Mouse (Mus musculus) midbrain, embryonic 14.5 days (tissue): Measurements from ENCODE around the gene Fgfr2. TPM values are rescaled to one million over a fixed set of nuclear protein-coding genes. Genes with fewer than 3 reads are reported as not detected.

ENCODE experiments used
- ATAC-seq: fragments of 200-750 bp; cut with Nextera tagmentation; 2 replicates; pipeline ENCODE4 v1.8.0; 2017; ENCODE audit warnings: moderate number of reproducible peaks, moderate library complexity; ENCODE audit not compliant: low FRiP score, low TSS enrichment
- DNase-seq: peaks from one replicate; pipeline ENCODE4 v3.0.0-alpha.2; 2015
- H3K27ac ChIP-seq: fragments of 300-500 bp; sonication (generic); replicated peaks from 2 replicates; pipeline ENCODE4 v1.5.1; 2014; ENCODE audit warnings: mild to moderate bottlenecking, low read depth, low read length, moderate library complexity
- H3K27me3 ChIP-seq: fragments of 300-500 bp; sonication (generic); 2 replicates; pipeline ENCODE4 v1.6.1; 2014; ENCODE audit warnings: low read length, control low read depth, mixed read lengths; ENCODE audit not compliant: control insufficient read depth, insufficient read depth
- H3K36me3 ChIP-seq: fragments of 300-500 bp; sonication (generic); 2 replicates; pipeline ENCODE4 v1.6.1; 2014; ENCODE audit warnings: low read length, control low read depth; ENCODE audit not compliant: control insufficient read depth, insufficient read depth
- H3K4me1 ChIP-seq: fragments of 300-500 bp; sonication (generic); 2 replicates; pipeline ENCODE4 v1.6.1; 2014; ENCODE audit warnings: mild to moderate bottlenecking, antibody characterized with exemption, low read length, control low read depth; ENCODE audit not compliant: control insufficient read depth, insufficient read depth
- H3K4me2 ChIP-seq: fragments of 300-500 bp; sonication (generic); 2 replicates; pipeline ENCODE4 v1.6.1; 2014; ENCODE audit warnings: mild to moderate bottlenecking, low read length, moderate library complexity
- H3K4me3 ChIP-seq: fragments of 300-500 bp; sonication (generic); replicated peaks from 2 replicates; pipeline ENCODE4 v1.5.1; 2014; ENCODE audit warnings: low read depth, low read length
- H3K9ac ChIP-seq: fragments of 300-500 bp; sonication (generic); replicated peaks from 2 replicates; pipeline ENCODE4 v1.6.1; 2014; ENCODE audit warnings: mild to moderate bottlenecking, low read length, moderate library complexity
- H3K9me3 ChIP-seq: fragments of 300-500 bp; sonication (generic); 2 replicates; pipeline ENCODE4 v1.6.1; 2016; ENCODE audit warnings: low read length, control low read depth, mixed read lengths; ENCODE audit not compliant: control insufficient read depth
- WGBS: fragments of 180-500 bp; shearing (Covaris S2); extraction: QIAGEN DNeasy Blood & Tissue Kit; methylation state at CpG from one replicate; pipeline ENCODE4 v1.1.7; 2014; 5-methylcytosine and 5-hydroxymethylcytosine counted together
- polyA plus RNA-seq: library from polyadenylated mRNA; unstranded; fragments of >200 nt; fragmentation: Nextera tagmentation; extraction: Ambion mirVana; gene quantifications from 2 replicates; pipeline ENCODE4 v1.2.1, GENCODE M21; 2014

The Fgfr2 gene
- polyA plus RNA-seq, 1 experiment from 2014 or later, result 28.1 TPM

DNA sequence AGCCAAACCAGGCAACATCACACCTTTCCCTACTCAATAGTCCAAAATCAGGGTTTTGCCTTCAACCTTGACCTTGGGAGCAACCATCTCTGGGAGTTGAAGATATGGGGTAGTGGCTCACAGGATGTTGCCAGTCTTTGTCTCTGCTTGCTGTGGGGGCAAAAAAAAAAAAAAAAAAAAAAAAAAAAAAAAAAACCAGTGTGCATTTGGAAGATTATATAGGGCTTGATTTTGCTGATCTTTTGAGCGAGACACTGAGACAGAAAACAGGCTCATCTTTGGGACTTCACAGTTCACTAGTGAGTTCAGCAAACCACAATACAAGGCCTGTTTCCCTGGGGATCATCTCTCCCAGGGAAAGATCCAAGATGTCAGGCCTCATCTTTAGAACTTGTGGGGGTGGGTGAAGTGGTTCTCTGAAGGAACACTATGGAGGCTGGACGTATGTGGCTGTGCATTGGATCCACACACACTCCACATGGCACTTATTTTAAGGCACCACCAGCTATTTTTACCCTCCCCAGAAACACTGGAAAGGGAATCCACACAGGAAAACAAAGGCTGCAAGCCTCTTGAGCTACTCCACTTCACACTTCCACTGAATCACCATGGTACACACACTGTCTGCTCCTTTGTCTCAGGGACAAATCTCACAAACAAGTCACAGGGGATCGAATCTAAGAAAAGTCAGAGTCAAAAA, 83.4 kb downstream of the Fgfr2 start:
- Histone ChIP-seq H3K9ac (no peak overlapping the region), H3K27me3 (no peaks in the 10 kb centered on the region), H3K27ac (no peak overlapping the region), H3K9me3 (no peaks in the 10 kb centered on the region), H3K4me1 (0 out of 2 replicates have a peak, but pooled peaks cover 2% of the 10 kb centered on the region), H3K4me2 (no peak overlapping the region), H3K36me3 (peaks cover 3% of the 10 kb centered on the region; the same call in 1 of the 2 replicates), H3K4me3 (no peak overlapping the region)
- 84% methylated on average over 3 of the region's 3 CpGs for WGBS
- ATAC-seq (no peak), DNase-seq (no peak)

DNA sequence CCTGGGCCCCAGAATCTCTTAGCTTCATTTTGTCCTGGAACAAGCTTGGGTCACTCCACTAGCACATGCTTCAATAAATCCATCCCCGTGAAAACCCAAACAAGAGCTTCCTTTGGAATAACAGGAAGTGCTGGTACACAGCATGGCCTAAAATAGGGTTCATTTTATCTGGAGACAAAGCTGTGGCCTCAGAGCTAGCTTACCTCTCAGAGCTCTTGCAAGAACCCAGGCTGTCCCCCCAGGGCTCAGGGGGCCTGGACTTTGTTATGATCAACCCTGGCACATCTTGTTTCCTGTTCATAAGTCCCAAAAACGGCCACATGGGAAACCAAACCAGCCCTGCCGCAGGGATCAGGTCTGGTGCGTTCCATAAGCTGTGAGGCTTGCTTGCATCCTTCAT, 85.5 kb downstream of the Fgfr2 start:
- 65% methylated on average over 4 of the region's 4 CpGs for WGBS

DNA sequence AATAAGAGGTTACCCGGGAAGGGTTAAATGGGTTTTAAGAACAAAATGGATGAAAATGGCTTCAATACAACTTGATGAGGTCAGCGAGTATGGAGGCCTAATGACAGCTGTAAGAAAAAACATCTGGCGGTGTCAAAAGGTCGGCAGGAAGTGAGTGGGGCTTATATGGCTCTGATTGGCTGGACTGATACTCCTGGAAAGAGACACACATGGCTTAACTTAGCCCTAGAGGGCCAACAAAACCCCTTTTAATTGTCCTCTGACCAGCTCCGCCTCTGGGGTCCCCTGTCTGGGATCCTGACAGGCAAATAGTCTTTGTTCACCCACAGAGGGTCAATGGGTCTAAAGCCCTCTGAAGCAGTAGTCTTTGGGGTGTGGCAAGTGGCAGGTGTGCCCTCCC, 85.9 kb downstream of the Fgfr2 start:
- DNase-seq, result no peak
- no peak for ATAC-seq
- 46% methylated on average over 5 of the region's 5 CpGs for WGBS
- Histone ChIP-seq H3K9ac (no peak overlapping the region), H3K4me1 (peaks cover 17% of the 10 kb centered on the region), H3K9me3 (no peaks in the 10 kb centered on the region), H3K36me3 (no peaks in the 10 kb centered on the region), H3K27me3 (no peaks in the 10 kb centered on the region), H3K27ac (no peak overlapping the region), H3K4me2 (no peak overlapping the region), H3K4me3 (no peak overlapping the region)

More for the DNA sequence above, 85.5 kb downstream of the Fgfr2 start:
- no peaks in the 10 kb centered on the region for H3K27me3 ChIP-seq
- no peak for ATAC-seq
- H3K4me1 ChIP-seq, result peaks cover 17% of the 10 kb centered on the region
- no peak for DNase-seq
- H3K9ac ChIP-seq, result no peak overlapping the region
- no peak overlapping the region for H3K27ac ChIP-seq
- no peaks in the 10 kb centered on the region for H3K9me3 ChIP-seq
- H3K4me2 ChIP-seq, result no peak overlapping the region
- H3K36me3 ChIP-seq, result no peaks in the 10 kb centered on the region
- H3K4me3 ChIP-seq, result no peak overlapping the region

DNA sequence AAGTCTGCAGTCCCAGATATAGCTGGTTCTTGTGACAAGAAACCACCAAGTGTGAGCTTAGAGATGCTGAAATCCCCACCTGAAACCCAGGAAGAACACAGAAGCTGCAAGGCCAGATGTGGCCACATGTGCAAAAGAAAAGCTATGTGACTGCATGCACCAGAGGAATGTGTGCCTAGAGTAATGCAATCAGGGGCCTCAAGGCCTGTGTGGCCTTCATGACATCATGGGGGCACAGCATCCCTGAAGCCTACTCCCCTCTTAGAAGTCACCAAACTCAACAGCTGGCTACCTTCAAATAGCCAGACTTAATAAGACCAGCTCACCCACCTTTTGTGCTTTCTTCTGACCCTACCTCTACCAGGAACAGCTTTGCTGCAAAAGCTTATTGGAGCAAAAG, 87.2 kb downstream of the Fgfr2 start:
- Histone ChIP-seq H3K4me1 (peaks cover 17% of the 10 kb centered on the region), H3K27ac (no peak overlapping the region), H3K4me2 (no peak overlapping the region), H3K27me3 (no peaks in the 10 kb centered on the region), H3K4me3 (no peak overlapping the region), H3K9ac (no peak overlapping the region), H3K36me3 (no peaks in the 10 kb centered on the region), H3K9me3 (no peaks in the 10 kb centered on the region)
- DNase-seq (no peak), ATAC-seq (no peak)

DNA sequence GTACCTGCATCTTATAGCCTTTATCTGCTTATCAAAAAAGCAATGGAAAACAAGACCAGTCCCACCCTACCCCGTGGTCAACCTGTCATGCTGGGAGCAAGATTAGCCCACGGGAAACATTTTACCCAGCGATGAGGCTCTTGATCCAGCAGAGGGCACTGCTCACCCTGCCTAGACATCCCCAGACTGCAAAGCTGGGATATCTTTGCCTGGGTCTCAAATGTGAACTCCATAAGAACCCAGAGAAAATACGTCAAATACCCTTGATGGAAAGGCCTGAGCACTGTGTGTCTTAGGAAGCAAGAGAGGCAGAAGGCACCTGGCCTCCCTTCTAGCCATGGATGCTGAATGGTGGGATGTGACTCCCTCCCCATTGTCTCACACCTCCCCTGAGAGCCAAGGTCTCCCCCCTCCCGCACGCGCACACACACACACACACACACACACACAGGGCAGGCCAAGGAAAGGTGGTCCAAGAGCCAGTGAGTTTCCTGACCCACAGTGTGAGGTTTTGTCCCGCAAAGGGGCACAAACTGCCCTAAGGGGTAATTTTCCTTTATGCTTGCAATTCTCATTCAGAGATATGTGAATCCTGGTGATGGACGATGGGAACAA, 90.5 kb downstream of the Fgfr2 start:
- no peaks in the 10 kb centered on the region for H3K9me3 ChIP-seq
- H3K4me3 ChIP-seq, result no peak overlapping the region
- H3K4me1 ChIP-seq, result peaks cover 17% of the 10 kb centered on the region
- no peaks in the 10 kb centered on the region for H3K27me3 ChIP-seq
- ATAC-seq, result peak; percentile 17; the same call in 1 of the 2 replicates
- H3K9ac ChIP-seq, result no peak overlapping the region
- no peak overlapping the region for H3K27ac ChIP-seq
- H3K4me2 ChIP-seq, result no peak overlapping the region
- H3K36me3 ChIP-seq, result no peaks in the 10 kb centered on the region
- 40% methylated on average over 9 of the region's 9 CpGs for WGBS
- peak; percentile 90 for DNase-seq

DNA sequence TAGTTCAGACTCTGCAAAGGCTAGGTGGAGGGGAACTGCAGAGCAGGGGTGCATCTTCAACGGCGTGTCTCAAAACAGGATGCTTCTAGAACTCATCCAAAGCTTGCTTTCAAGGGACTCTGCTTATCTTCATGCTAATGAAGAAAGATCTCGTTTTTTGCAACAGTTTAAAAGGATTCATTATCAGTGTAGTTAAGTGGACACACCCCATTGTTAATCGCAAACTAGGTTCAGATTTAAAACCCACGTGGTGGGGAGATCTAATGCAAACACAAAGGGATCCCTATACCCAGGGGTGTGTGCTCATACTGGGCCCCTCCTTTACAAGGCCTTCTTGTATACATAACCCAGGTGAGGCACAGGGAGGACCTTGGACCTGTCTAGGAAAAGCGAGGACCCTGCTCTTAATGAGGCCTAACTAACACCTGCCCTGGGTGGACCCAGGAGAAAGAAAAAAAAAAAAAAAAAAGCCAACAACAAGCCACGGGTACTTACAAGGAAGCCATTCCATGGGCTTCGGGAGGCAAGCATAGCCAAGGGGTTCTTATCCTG, 93.6 kb downstream of the Fgfr2 start:
- ATAC-seq, result no peak
- no peak overlapping the region for H3K4me2 ChIP-seq
- no peak overlapping the region for H3K4me3 ChIP-seq
- H3K36me3 ChIP-seq, result no peaks in the 10 kb centered on the region
- no peaks in the 10 kb centered on the region for H3K9me3 ChIP-seq
- no peaks in the 10 kb centered on the region for H3K27me3 ChIP-seq
- WGBS, result 81% methylated on average over 8 of the region's 8 CpGs
- H3K27ac ChIP-seq, result no peak overlapping the region
- DNase-seq, result no peak
- peaks cover 15% of the 10 kb centered on the region for H3K4me1 ChIP-seq
- no peak overlapping the region for H3K9ac ChIP-seq

DNA sequence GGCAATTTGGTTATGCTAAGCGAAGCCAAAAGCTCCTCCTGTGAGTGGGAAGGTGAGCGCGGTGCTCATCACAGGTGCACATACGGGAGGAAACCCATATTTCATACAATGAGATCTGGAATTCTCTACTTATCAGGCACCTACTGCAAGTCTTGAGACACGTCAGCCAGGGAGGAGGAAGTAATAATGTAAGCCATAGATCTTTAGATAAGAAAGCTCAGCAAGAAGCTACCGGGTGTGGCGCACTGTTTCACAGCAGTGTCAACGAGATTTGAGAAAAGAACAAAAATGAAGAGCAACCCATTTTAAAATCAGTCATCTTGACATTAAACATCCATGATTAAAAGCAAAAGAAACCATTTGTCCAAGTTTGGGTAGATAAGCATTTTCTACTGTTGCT, 94.1 kb downstream of the Fgfr2 start:
- DNase-seq, result no peak
- H3K27me3 ChIP-seq, result no peaks in the 10 kb centered on the region
- H3K4me1 ChIP-seq, result peaks cover 10% of the 10 kb centered on the region
- no peak overlapping the region for H3K27ac ChIP-seq
- H3K36me3 ChIP-seq, result no peaks in the 10 kb centered on the region
- WGBS, result 93% methylated on average over 8 of the region's 8 CpGs
- ATAC-seq, result no peak
- H3K9ac ChIP-seq, result no peak overlapping the region
- H3K4me2 ChIP-seq, result no peak overlapping the region
- H3K4me3 ChIP-seq, result no peak overlapping the region
- no peaks in the 10 kb centered on the region for H3K9me3 ChIP-seq

DNA sequence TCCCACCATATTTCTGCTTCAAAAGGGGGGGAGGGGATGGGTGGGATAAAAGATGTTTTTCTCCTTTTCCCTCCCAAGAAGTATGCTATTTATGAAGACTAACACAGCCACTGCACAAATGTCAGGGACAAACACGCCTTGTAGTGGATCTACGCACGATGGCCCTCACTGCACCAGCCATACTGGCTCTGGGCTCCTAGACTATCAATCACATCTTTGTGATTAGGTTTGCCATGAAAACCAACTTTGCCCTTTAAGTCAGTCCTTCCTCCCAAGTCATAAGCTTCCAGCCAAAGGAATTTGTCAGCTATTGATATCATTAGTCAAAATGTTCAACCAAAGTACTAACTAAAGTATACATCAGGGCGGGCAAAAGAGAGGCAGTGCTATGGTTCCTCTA, 95.2 kb downstream of the Fgfr2 start:
- Histone ChIP-seq H3K4me1 (no peaks in the 10 kb centered on the region), H3K27me3 (no peaks in the 10 kb centered on the region), H3K36me3 (no peaks in the 10 kb centered on the region), H3K9me3 (no peaks in the 10 kb centered on the region), H3K9ac (no peak overlapping the region), H3K4me2 (no peak overlapping the region), H3K27ac (no peak overlapping the region), H3K4me3 (no peak overlapping the region)
- DNase-seq (no peak), ATAC-seq (no peak)
- WGBS, result 93% methylated on average over 4 of the region's 4 CpGs

DNA sequence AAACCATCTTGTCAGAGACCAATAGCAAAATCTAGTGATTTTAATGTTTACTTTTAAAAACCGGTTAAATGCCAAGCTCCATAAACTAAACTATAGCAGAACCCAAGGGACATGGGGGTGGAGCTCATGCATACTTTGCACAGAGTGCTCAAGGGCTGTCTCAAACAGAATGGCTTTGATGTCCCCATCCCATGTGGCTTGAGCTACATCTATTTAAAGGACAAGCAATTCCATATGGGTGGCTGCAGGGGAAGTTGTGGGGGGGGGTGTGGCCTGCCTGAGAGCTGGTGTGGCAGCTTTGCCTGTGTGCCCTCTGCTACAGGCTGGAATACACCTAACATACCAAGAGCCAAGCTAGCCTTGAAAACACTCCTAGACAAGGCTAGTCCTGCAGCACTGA, 98.5 kb downstream of the Fgfr2 start:
- no peaks in the 10 kb centered on the region for H3K36me3 ChIP-seq
- no peak overlapping the region for H3K4me2 ChIP-seq
- WGBS, result 74% methylated on average over 1 of the region's 1 CpGs
- no peak overlapping the region for H3K27ac ChIP-seq
- peaks cover 12% of the 10 kb centered on the region for H3K4me1 ChIP-seq
- DNase-seq, result no peak
- no peak for ATAC-seq
- H3K9ac ChIP-seq, result no peak overlapping the region
- no peaks in the 10 kb centered on the region for H3K9me3 ChIP-seq
- no peak overlapping the region for H3K4me3 ChIP-seq
- H3K27me3 ChIP-seq, result no peaks in the 10 kb centered on the region
